Mouse (Mus musculus) MEL (cell line): ENCODE measurements around the gene Acyp1. TPM values are rescaled to one million over a fixed set of nuclear protein-coding genes. Genes with fewer than 3 reads are reported as not detected.

Source experiments
- DNase-seq: peaks from one replicate; pipeline ENCODE4 v3.0.0; 2011; ENCODE audit warnings: low read depth, low spot score
- H3K27ac ChIP-seq: 2 replicates; pipeline ENCODE4 v1.5.1; 2012; ENCODE audit warnings: low read depth, mild to moderate bottlenecking, control low read depth, low read length, moderate library complexity; ENCODE audit not compliant: control insufficient read depth
- H3K27me3 ChIP-seq, 2 experiments: fragments of 150-350 bp in 1 of 2; sonication (generic) in 1 of 2; 2 replicates each; pipeline ENCODE4 v1.6.1; 2012; ENCODE audit warnings: low read length in 2 of 2, mild to moderate bottlenecking in 2 of 2, improper control_type of control experiment in 1 of 2, moderate library complexity in 1 of 2; ENCODE audit not compliant: insufficient read depth in 2 of 2, control insufficient read depth in 1 of 2
- H3K36me3 ChIP-seq, 2 experiments: 2 replicates each; pipeline ENCODE4 v1.6.1; 2012 to 2014; ENCODE audit warnings: low read length in 2 of 2, improper control_type of control experiment in 1 of 2, inconsistent platforms in 1 of 2, mild to moderate bottlenecking in 1 of 2; ENCODE audit not compliant: insufficient read depth in 2 of 2, control insufficient read depth in 1 of 2
- H3K4me1 ChIP-seq, 2 experiments: fragments of 150-350 bp in 1 of 2; sonication (generic) in 1 of 2; 2 replicates each; pipeline ENCODE4 v1.6.1; 2012; ENCODE audit warnings: low read length in 2 of 2, improper control_type of control experiment in 1 of 2, mild to moderate bottlenecking in 1 of 2; ENCODE audit not compliant: insufficient read depth in 2 of 2, control insufficient read depth in 1 of 2
- H3K4me3 ChIP-seq, 2 experiments: fragments of 150-350 bp in 1 of 2; sonication (generic) in 1 of 2; 2 replicates each; pipeline ENCODE4 v1.5.1; 2012; ENCODE audit warnings: low read depth in 2 of 2, low read length in 2 of 2, mild to moderate bottlenecking in 2 of 2, moderate library complexity in 2 of 2, control low read depth in 1 of 2, improper control_type of control experiment in 1 of 2; ENCODE audit not compliant: control insufficient read depth in 1 of 2, insufficient read depth in 1 of 2
- H3K79me2 ChIP-seq: 2 replicates; pipeline ENCODE4 v1.6.1; 2012; ENCODE audit warnings: mild to moderate bottlenecking, low read length, moderate library complexity; ENCODE audit not compliant: control insufficient read depth, poor library complexity, insufficient read depth
- H3K9ac ChIP-seq: 2 replicates; pipeline ENCODE4 v1.6.1; 2012; ENCODE audit warnings: low read depth, mild to moderate bottlenecking, control low read depth, low read length, moderate library complexity; ENCODE audit not compliant: control insufficient read depth, poor library complexity, severe bottlenecking
- H3K9me3 ChIP-seq: fragments of 150-350 bp; sonication (generic); replicated peaks from 2 replicates; pipeline ENCODE4 v1.6.1; 2012; ENCODE audit warnings: mild to moderate bottlenecking, low read length, improper control_type of control experiment, moderate library complexity; ENCODE audit not compliant: insufficient read depth
- CHD1 ChIP-seq: IDR thresholded peaks from 2 replicates; pipeline ENCODE4 v1.6.1; 2012; ENCODE audit warnings: low read depth, mild to moderate bottlenecking, inconsistent platforms, low read length, improper control_type of control experiment
- EP300 ChIP-seq, 2 experiments: IDR thresholded peaks; 2 replicates each; pipeline ENCODE4 v1.6.1; 2011; ENCODE audit warnings: improper control_type of control experiment in 2 of 2, low read length in 2 of 2, low read depth in 1 of 2, mild to moderate bottlenecking in 1 of 2
- ETS1 ChIP-seq: IDR thresholded peaks from 2 replicates; pipeline ENCODE4 v1.6.1; 2012; ENCODE audit warnings: low read depth, mild to moderate bottlenecking, inconsistent platforms, low read length, improper control_type of control experiment, moderate library complexity
- GATA1 ChIP-seq: IDR thresholded peaks from 2 replicates; pipeline ENCODE4 v1.6.1; 2011; ENCODE audit warnings: low read depth, low read length, improper control_type of control experiment
- HCFC1 ChIP-seq: IDR thresholded peaks from 2 replicates; pipeline ENCODE4 v1.6.1; 2012; ENCODE audit warnings: low read depth, mild to moderate bottlenecking, inconsistent platforms, low read length, improper control_type of control experiment, moderate library complexity
- JUND ChIP-seq: IDR thresholded peaks from 2 replicates; pipeline ENCODE4 v1.6.1; 2011; ENCODE audit warnings: low read depth, mild to moderate bottlenecking, improper control_type of control experiment, low read length
- KAT2A ChIP-seq: conservative IDR thresholded peaks from 2 replicates; pipeline ENCODE4 v1.6.1; 2012; ENCODE audit warnings: low read depth, low read length, improper control_type of control experiment, inconsistent platforms
- MAFK ChIP-seq: IDR thresholded peaks from 2 replicates; pipeline ENCODE4 v1.6.1; 2011; ENCODE audit warnings: low read depth, mild to moderate bottlenecking, low read length, improper control_type of control experiment, borderline replicate concordance
- MAZ ChIP-seq: IDR thresholded peaks from 2 replicates; pipeline ENCODE4 v1.6.1; 2012; ENCODE audit warnings: low read depth, mild to moderate bottlenecking, inconsistent platforms, low read length, improper control_type of control experiment
- MEF2A ChIP-seq: IDR thresholded peaks from 2 replicates; pipeline ENCODE4 v1.6.1; 2014; ENCODE audit warnings: low read depth, mild to moderate bottlenecking, inconsistent platforms, low read length, improper control_type of control experiment; ENCODE audit not compliant: poor library complexity, insufficient replicate concordance, severe bottlenecking; ENCODE audit errors: extremely low read depth
- MXI1 ChIP-seq: IDR thresholded peaks from 2 replicates; pipeline ENCODE4 v1.6.1; 2011; ENCODE audit warnings: mild to moderate bottlenecking, low read depth, low read length, improper control_type of control experiment
- MYC ChIP-seq: IDR thresholded peaks from 2 replicates; pipeline ENCODE4 v1.6.1; 2011; ENCODE audit warnings: low read depth, mild to moderate bottlenecking, low read length, improper control_type of control experiment, moderate library complexity
- NELFE ChIP-seq: IDR thresholded peaks from 2 replicates; pipeline ENCODE4 v1.6.1; 2011; ENCODE audit warnings: low read depth, low read length, improper control_type of control experiment
- POLR2A ChIP-seq, 2 experiments: IDR thresholded peaks; 2 replicates each; pipeline ENCODE4 v1.6.1; 2011 to 2012; ENCODE audit warnings: low read length in 2 of 2, mild to moderate bottlenecking in 2 of 2, control low read depth in 1 of 2, improper control_type of control experiment in 1 of 2, low read depth in 1 of 2, moderate library complexity in 1 of 2; ENCODE audit not compliant: control insufficient read depth in 1 of 2, insufficient read depth in 1 of 2, poor library complexity in 1 of 2
- POLR2AphosphoS2 ChIP-seq: IDR thresholded peaks from 2 replicates; pipeline ENCODE4 v1.6.1; 2011; ENCODE audit warnings: low read length, improper control_type of control experiment
- POLR2AphosphoS5 ChIP-seq: IDR thresholded peaks from 2 replicates; pipeline ENCODE4 v1.6.1; 2012; ENCODE audit warnings: low read depth, borderline replicate concordance, mild to moderate bottlenecking, inconsistent platforms, low read length, moderate library complexity, mixed read lengths
- RAD21 ChIP-seq: IDR thresholded peaks from 2 replicates; pipeline ENCODE4 v1.6.1; 2011; ENCODE audit warnings: mild to moderate bottlenecking, low read depth, low read length, improper control_type of control experiment
- RCOR1 ChIP-seq: IDR thresholded peaks from 2 replicates; pipeline ENCODE4 v1.6.1; 2012; ENCODE audit warnings: low read depth, mild to moderate bottlenecking, inconsistent platforms, low read length, improper control_type of control experiment
- TAL1 ChIP-seq: IDR thresholded peaks from 2 replicates; pipeline ENCODE4 v1.6.1; 2012; ENCODE audit warnings: mild to moderate bottlenecking, inconsistent platforms, low read length, moderate library complexity, mixed read lengths
- TBP ChIP-seq: IDR thresholded peaks from 2 replicates; pipeline ENCODE4 v1.8.0; 2011; ENCODE audit warnings: low read depth, low read length, improper control_type of control experiment
- TCF12 ChIP-seq: IDR thresholded peaks from 2 replicates; pipeline ENCODE4 v1.6.1; 2014; ENCODE audit warnings: low read depth, mild to moderate bottlenecking, inconsistent platforms, low read length, improper control_type of control experiment, moderate library complexity
- UBTF ChIP-seq: IDR thresholded peaks from 2 replicates; pipeline ENCODE4 v1.6.1; 2012; ENCODE audit warnings: low read depth, mild to moderate bottlenecking, inconsistent platforms, low read length, improper control_type of control experiment, moderate library complexity, borderline replicate concordance; ENCODE audit not compliant: insufficient read depth
- USF1 ChIP-seq: IDR thresholded peaks from 2 replicates; pipeline ENCODE4 v1.6.1; 2014; ENCODE audit warnings: low read depth, mild to moderate bottlenecking, inconsistent platforms, low read length, improper control_type of control experiment, moderate library complexity
- ZMIZ1 ChIP-seq: IDR thresholded peaks from 2 replicates; pipeline ENCODE4 v1.6.1; 2012; ENCODE audit warnings: low read depth, mild to moderate bottlenecking, inconsistent platforms, low read length, improper control_type of control experiment, moderate library complexity
- ZNF384 ChIP-seq: IDR thresholded peaks from 2 replicates; pipeline ENCODE4 v1.6.1; 2012; ENCODE audit warnings: low read depth, mild to moderate bottlenecking, inconsistent platforms, low read length, improper control_type of control experiment
- polyA plus RNA-seq, 2 experiments: library from polyadenylated mRNA; stranded (reverse) in 1 of 2; unstranded in 1 of 2; fragments of >175 nt in 1 of 2; fragments of >200 nt in 1 of 2; gene quantifications; 2 replicates each; pipeline versions ENCODE4 v1.2.1 to v1.2.4; 2012; ENCODE audit warnings: low replicate concordance in 2 of 2, low read depth in 1 of 2; ENCODE audit not compliant: insufficient read length in 2 of 2, insufficient read depth in 1 of 2, missing spikeins in 1 of 2
- total RNA-seq: library from RNA; depleted of rRNA; stranded (reverse); fragments of 300-350 nt; gene quantifications from 2 replicates; pipeline ENCODE4 v1.2.3, GENCODE M21; 2012

Gene Acyp1
- total and polyA plus RNA-seq, 3 experiments, result 47.4 to 54.5 TPM; not detected in 1

DNA sequence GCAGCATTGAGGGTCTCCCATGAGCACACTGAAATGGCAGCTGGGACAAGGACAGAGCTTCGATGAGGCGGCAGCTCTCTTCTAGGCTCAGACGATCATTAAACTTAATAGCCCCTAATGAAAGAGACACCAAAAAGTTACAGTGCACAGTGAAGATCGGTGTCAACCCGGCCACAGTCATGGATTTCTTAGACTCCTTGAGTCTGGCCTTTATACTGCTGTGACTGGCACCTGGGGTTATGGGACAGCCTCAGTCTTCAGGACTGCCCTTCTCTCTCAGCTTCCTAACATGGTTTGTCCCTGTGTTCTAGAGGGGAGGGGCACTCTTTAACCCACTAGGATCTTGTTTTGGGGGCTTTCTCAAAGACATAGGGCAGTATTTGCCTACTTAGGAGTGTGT lies 50.7 kb downstream of the Acyp1 start:
- Histone ChIP-seq H3K9ac (no peak overlapping the region), H3K27me3 (no peaks in the 10 kb centered on the region), H3K27ac (no peak overlapping the region), H3K4me1 (no peaks in the 10 kb centered on the region), H3K9me3 (no peaks in the 10 kb centered on the region), H3K79me2 (no peaks in the 10 kb centered on the region), H3K4me3 (no peak overlapping the region), H3K36me3 (no peaks in the 10 kb centered on the region; a peak in 1 of 4 replicates)
- TF ChIP-seq EP300 (IDR thresholded peaks at IDR 0.05; ENCODE audit: low read depth in 1 of 2, low read length in 2 of 2) (no peak), MAZ (no peak), POLR2AphosphoS2 (no peak), HCFC1 (no peak), MYC (no peak), ZNF384 (no peak), ZMIZ1 (no peak), NELFE (no peak), TBP (no peak), TAL1 (no peak), POLR2A (IDR thresholded peaks at IDR 0.05; ENCODE audit: control insufficient read depth in 1 of 2, insufficient read depth in 1 of 2, low read depth in 1 of 2, low read length in 2 of 2, poor library complexity in 1 of 2) (no peak), MXI1 (no peak), CHD1 (no peak), POLR2AphosphoS5 (no peak), RCOR1 (no peak), RAD21 (no peak), GATA1 (no peak), ETS1 (no peak), USF1 (no peak)
- no peak for DNase-seq

DNA sequence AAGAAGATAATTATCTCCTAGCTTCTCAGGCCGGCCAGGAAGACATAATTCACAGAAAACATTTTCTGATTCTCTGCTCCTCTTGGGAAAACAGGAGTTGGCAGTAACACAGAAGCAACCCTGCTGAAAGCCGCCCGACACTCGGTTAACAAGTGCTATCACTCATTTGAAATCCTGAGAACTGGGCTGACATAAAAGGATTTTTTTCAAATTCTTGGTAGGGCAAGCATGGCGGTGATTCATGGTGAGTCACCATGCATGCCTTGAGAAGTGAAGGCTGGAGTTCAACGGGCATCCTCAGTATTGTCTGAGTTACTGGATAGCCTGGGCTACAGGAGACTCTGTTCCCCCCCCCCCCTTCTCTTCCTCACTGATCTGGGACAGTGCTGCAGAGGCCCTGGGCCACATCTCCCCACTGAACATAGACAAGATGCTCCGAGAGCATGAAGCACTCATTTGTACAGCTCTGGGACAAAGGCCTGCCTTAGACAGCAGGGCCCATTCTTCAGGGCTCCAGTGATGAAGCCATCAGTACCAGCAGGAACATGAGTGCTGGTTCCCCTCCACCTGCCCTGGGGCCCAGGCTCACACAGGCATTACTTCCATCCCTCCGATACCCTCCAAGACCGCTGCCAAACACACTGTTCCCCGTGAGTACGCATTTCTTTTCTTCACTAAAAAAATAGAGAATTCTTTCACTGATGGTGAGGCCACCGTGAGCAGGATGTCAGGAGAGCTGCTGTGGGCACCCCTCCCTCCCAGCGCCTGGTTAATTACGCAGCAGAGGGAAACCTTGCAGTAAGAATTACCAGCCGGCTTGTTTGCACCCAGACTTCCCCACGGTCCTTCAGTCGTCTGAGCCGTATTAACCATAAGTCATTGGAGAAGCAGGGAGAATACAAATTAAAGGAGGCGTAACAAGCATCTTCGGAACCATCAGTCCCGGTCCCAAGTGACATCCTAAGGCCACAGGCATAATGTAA lies 54.6 kb downstream of the Acyp1 start:
- no peak for TF ChIP-seq TCF12
- TF ChIP-seq NELFE, result no peak
- no peak for TF ChIP-seq MAFK
- no peak for TF ChIP-seq POLR2A (IDR thresholded peaks at IDR 0.05; ENCODE audit: control insufficient read depth in 1 of 2, insufficient read depth in 1 of 2, low read depth in 1 of 2, low read length in 2 of 2, poor library complexity in 1 of 2)
- no peak for TF ChIP-seq ZMIZ1
- no peak for TF ChIP-seq JUND
- TF ChIP-seq MEF2A, result no peak
- no peak for TF ChIP-seq KAT2A
- TF ChIP-seq ETS1, result no peak
- no peak for TF ChIP-seq UBTF
- no peaks in the 10 kb centered on the region for H3K4me1 ChIP-seq
- DNase-seq, result no peak
- no peaks in the 10 kb centered on the region; a peak in 1 of 4 replicates for H3K36me3 ChIP-seq
- H3K79me2 ChIP-seq, result no peaks in the 10 kb centered on the region
- H3K27me3 ChIP-seq, result no peaks in the 10 kb centered on the region
- H3K27ac ChIP-seq, result no peak overlapping the region
- H3K4me3 ChIP-seq, result no peak overlapping the region
- H3K9ac ChIP-seq, result no peak overlapping the region
- H3K9me3 ChIP-seq, result no peaks in the 10 kb centered on the region
